9 mouse cellular contexts compared by ENCODE assay signal in the genomic region with DNA sequence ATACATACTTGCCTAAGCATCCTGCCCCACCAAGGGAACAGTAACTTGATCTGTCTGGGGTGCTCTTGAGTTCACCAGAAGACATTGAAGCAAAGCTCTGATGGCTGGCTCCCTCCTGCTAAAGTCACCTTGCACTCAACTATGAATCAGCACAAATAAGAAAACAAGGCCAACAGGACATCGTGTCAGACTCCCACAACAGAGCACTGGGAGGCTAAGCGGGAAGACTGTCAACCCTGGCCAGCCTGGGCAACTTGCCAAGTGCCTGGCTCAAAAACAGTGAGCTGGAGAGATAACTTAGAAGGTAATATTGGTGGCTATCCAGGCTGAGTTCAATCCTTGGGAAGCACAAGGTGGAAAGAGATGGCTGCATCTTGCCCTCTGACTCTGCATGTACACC. TPM values are rescaled to one million over a fixed set of nuclear protein-coding genes. Genes with fewer than 3 reads are reported as not detected.
A peak's percentile ranks its signal among the peaks of the same experiment; 100 is the strongest.
DNase-seq lines count a peak whose midpoint lies in the region; ATAC-seq and TF ChIP-seq lines count a peak whose summit lies in the region.
"Had no signal": no experiment of that assay in that cellular context is flagged by ENCODE, and none has a peak within 500 bp of the region (broad histone marks: within the 10 kb centered on the region; RNA-seq: fewer than 3 reads in every experiment).

No protein-coding gene starts in this region.

- TF ChIP-seq POLR2A in limb, embryonic 14.5 days (IDR thresholded peaks at IDR 0.05; ENCODE audit: borderline replicate concordance, extremely low read depth, insufficient read depth, insufficient read length): no peak

- H3K4me3 ChIP-seq in limb, embryonic 14.5 days (replicated peaks; ENCODE audit: low read length): no peak overlapping the region
- no peak overlapping the region for H3K4me3 ChIP-seq in limb, embryonic 10.5 days
- no peak overlapping the region for H3K4me3 ChIP-seq in heart, embryonic 15.5 days
- H3K4me3 ChIP-seq: lung, embryonic 15.5 days had no signal

- H3K4me1 ChIP-seq in limb, embryonic 14.5 days (ENCODE audit: control insufficient read depth, insufficient read depth, low read length): no peaks in the 10 kb centered on the region
- H3K4me1 ChIP-seq in limb, embryonic 10.5 days: no peaks in the 10 kb centered on the region
- H3K4me1 ChIP-seq in heart, embryonic 15.5 days (replicated peaks): peaks cover 7% of the 10 kb centered on the region
- H3K4me1 ChIP-seq: lung, embryonic 15.5 days had no signal

- peak; percentile 20 for DNase-seq in limb, embryonic 14.5 days (ENCODE audit: low spot score)
- no peak for DNase-seq in limb, embryonic 10.5 days (ENCODE audit: low spot score)
- peak; percentile 74 to 85 for DNase-seq in adrenal gland, adult 18-20 months (ENCODE audit: low spot score in 2 of 2)
- peak; percentile 84 for DNase-seq in ovary, postnatal 36 days (ENCODE audit: low spot score)
- no peak for DNase-seq in thymus, postnatal 36 days

- WGBS in limb, embryonic 14.5 days: 36% methylated on average over 2 of the region's 2 CpGs
- WGBS in limb, embryonic 10.5 days: 72% methylated on average over 2 of the region's 2 CpGs
- 6% methylated on average over 2 of the region's 2 CpGs for WGBS in heart, embryonic 15.5 days

- no peak overlapping the region for H3K4me2 ChIP-seq in limb, embryonic 14.5 days (replicated peaks; ENCODE audit: low read depth, low read length, severe bottlenecking)
- no peak overlapping the region for H3K4me2 ChIP-seq in heart, embryonic 15.5 days
- H3K4me2 ChIP-seq: lung, embryonic 15.5 days had no signal

- no peaks in the 10 kb centered on the region for H3K9me3 ChIP-seq in limb, embryonic 14.5 days (ENCODE audit: control insufficient read depth, low read length)
- H3K9me3 ChIP-seq in limb, embryonic 10.5 days (replicated peaks): no peaks in the 10 kb centered on the region
- no peaks in the 10 kb centered on the region for H3K9me3 ChIP-seq in heart, embryonic 15.5 days (replicated peaks)
- H3K9me3 ChIP-seq: lung, embryonic 15.5 days had no signal

- H3K27me3 ChIP-seq in limb, embryonic 14.5 days (ENCODE audit: control insufficient read depth, insufficient read depth, low read length): no peaks in the 10 kb centered on the region
- no peaks in the 10 kb centered on the region for H3K27me3 ChIP-seq in limb, embryonic 10.5 days (ENCODE audit: low read depth, poor library complexity, severe bottlenecking)
- H3K27me3 ChIP-seq in heart, embryonic 15.5 days: no peaks in the 10 kb centered on the region
- H3K27me3 ChIP-seq: lung, embryonic 15.5 days had no signal

- no peaks in the 10 kb centered on the region for H3K36me3 ChIP-seq in limb, embryonic 14.5 days (ENCODE audit: control insufficient read depth, insufficient read depth, low read length)
- H3K36me3 ChIP-seq in limb, embryonic 10.5 days: no peaks in the 10 kb centered on the region
- H3K36me3 ChIP-seq in heart, embryonic 15.5 days: no peaks in the 10 kb centered on the region
- H3K36me3 ChIP-seq: lung, embryonic 15.5 days had no signal

- H3K27ac ChIP-seq in limb, embryonic 14.5 days (replicated peaks; ENCODE audit: low read depth, low read length): no peak overlapping the region
- H3K27ac ChIP-seq in limb, embryonic 10.5 days: no peak overlapping the region
- H3K27ac ChIP-seq in heart, embryonic 15.5 days: peak overlapping the region; percentile 60
- H3K27ac ChIP-seq: lung, embryonic 15.5 days had no signal

- no peak overlapping the region for H3K9ac ChIP-seq in limb, embryonic 14.5 days (ENCODE audit: low read depth, low read length, severe bottlenecking)
- no peak overlapping the region for H3K9ac ChIP-seq in heart, embryonic 15.5 days
- H3K9ac ChIP-seq: lung, embryonic 15.5 days had no signal

- ATAC-seq in limb, embryonic 14.5 days (ENCODE audit: low FRiP score, low read depth): no peak
- peak; percentile 50; the same call in 1 of the 2 replicates for ATAC-seq in heart, embryonic 15.5 days (replicated peaks; ENCODE audit: insufficient number of reproducible peaks, insufficient read depth, low FRiP score, low read depth)
- no peak for ATAC-seq in megakaryocyte, adult 5-6 weeks (ENCODE audit: poor library complexity, severe bottlenecking)
- no peak for ATAC-seq in cerebellum, adult (ENCODE audit: insufficient number of reproducible peaks, low FRiP score, low TSS enrichment)

RNA-seq across cellular contexts. Expression of a gene that starts 8.7 kb away (rescaled TPM):
- 0.47 and 0.62 TPM in 2 replicates for polyA plus RNA-seq in limb, embryonic 14.5 days (2012; rRNA removed)
- 1.4 and 1.7 TPM in 2 replicates for polyA plus RNA-seq in limb, embryonic 14.5 days (2014; fragmentation: Nextera tagmentation; extraction: Ambion mirVana)
- 0.54 and 0.90 TPM in 2 replicates for polyA plus RNA-seq in limb, embryonic 10.5 days (2016; fragmentation: Nextera tagmentation; extraction: Ambion mirVana)
- 1 to 10 TPM; 3.9 to 5.3 TPM for total RNA-seq in adrenal gland, adult 18-20 months (2021)
- polyA plus RNA-seq in heart, embryonic 15.5 days (2015; fragmentation: Nextera tagmentation; extraction: Ambion mirVana): 1.1 and 1.2 TPM in 2 replicates
- total RNA-seq in megakaryocyte, adult 5-6 weeks (2015): 0.62 TPM in 1 of 2 replicates, not detected in the other
- total RNA-seq in megakaryocyte, adult 5-6 weeks (2017): 0.49 TPM in 1 of 2 replicates, not detected in the other

RNA-seq across cellular contexts. Expression of a gene that starts 8.7 kb away (rescaled TPM):
- 16.2 and 18.3 TPM in 2 replicates for polyA plus RNA-seq in limb, embryonic 14.5 days (2012; rRNA removed)
- polyA plus RNA-seq in limb, embryonic 14.5 days (2014; fragmentation: Nextera tagmentation; extraction: Ambion mirVana): 13.2 and 13.5 TPM in 2 replicates
- 14.6 and 16.1 TPM in 2 replicates for polyA plus RNA-seq in limb, embryonic 10.5 days (2016; fragmentation: Nextera tagmentation; extraction: Ambion mirVana)
- 10 to 100 TPM in 1 of 2 experiments, 1 to 10 TPM in 1; 6.6 to 10.5 TPM for total RNA-seq in adrenal gland, adult 18-20 months (2021)
- 8.6 and 11.0 TPM in 2 replicates for polyA plus RNA-seq in heart, embryonic 15.5 days (2015; fragmentation: Nextera tagmentation; extraction: Ambion mirVana)
- total RNA-seq in megakaryocyte, adult 5-6 weeks (2015): 0.89 and 1.5 TPM in 2 replicates
- total RNA-seq in megakaryocyte, adult 5-6 weeks (2017): 2.8 and 3.0 TPM in 2 replicates

RNA-seq across cellular contexts. Expression of a gene that starts 13.7 kb away (rescaled TPM):
- polyA plus RNA-seq in limb, embryonic 14.5 days (2012; rRNA removed): 109 and 114 TPM in 2 replicates
- 56.5 and 62.0 TPM in 2 replicates for polyA plus RNA-seq in limb, embryonic 14.5 days (2014; fragmentation: Nextera tagmentation; extraction: Ambion mirVana)
- 75.3 and 85.1 TPM in 2 replicates for polyA plus RNA-seq in limb, embryonic 10.5 days (2016; fragmentation: Nextera tagmentation; extraction: Ambion mirVana)
- total RNA-seq in adrenal gland, adult 18-20 months (2021): 10 to 100 TPM; 48.5 to 54.1 TPM
- polyA plus RNA-seq in heart, embryonic 15.5 days (2015; fragmentation: Nextera tagmentation; extraction: Ambion mirVana): 30.5 and 42.0 TPM in 2 replicates
- 45.7 and 53.4 TPM in 2 replicates for total RNA-seq in megakaryocyte, adult 5-6 weeks (2015)
- total RNA-seq in megakaryocyte, adult 5-6 weeks (2017): 41.9 and 46.5 TPM in 2 replicates

RNA-seq across cellular contexts. Expression of a gene that starts 40.1 kb away (rescaled TPM):
- 110 and 137 TPM in 2 replicates for polyA plus RNA-seq in limb, embryonic 14.5 days (2012; rRNA removed)
- 58.9 and 62.7 TPM in 2 replicates for polyA plus RNA-seq in limb, embryonic 14.5 days (2014; fragmentation: Nextera tagmentation; extraction: Ambion mirVana)
- 107 and 116 TPM in 2 replicates for polyA plus RNA-seq in limb, embryonic 10.5 days (2016; fragmentation: Nextera tagmentation; extraction: Ambion mirVana)
- 10 to 100 TPM; 61.8 to 62.5 TPM for total RNA-seq in adrenal gland, adult 18-20 months (2021)
- polyA plus RNA-seq in heart, embryonic 15.5 days (2015; fragmentation: Nextera tagmentation; extraction: Ambion mirVana): 36.1 and 44.9 TPM in 2 replicates
- 55.9 and 63.0 TPM in 2 replicates for total RNA-seq in megakaryocyte, adult 5-6 weeks (2015)
- total RNA-seq in megakaryocyte, adult 5-6 weeks (2017): 5.9 and 21.8 TPM in 2 replicates

RNA-seq across cellular contexts. Expression of a gene that starts 57.5 kb away (rescaled TPM):
- polyA plus RNA-seq in limb, embryonic 14.5 days (2012; rRNA removed): 46.5 and 75.0 TPM in 2 replicates
- 16.2 and 16.3 TPM in 2 replicates for polyA plus RNA-seq in limb, embryonic 14.5 days (2014; fragmentation: Nextera tagmentation; extraction: Ambion mirVana)
- 30.5 and 31.0 TPM in 2 replicates for polyA plus RNA-seq in limb, embryonic 10.5 days (2016; fragmentation: Nextera tagmentation; extraction: Ambion mirVana)
- 10 to 100 TPM; 39.9 to 41.5 TPM for total RNA-seq in adrenal gland, adult 18-20 months (2021)
- polyA plus RNA-seq in heart, embryonic 15.5 days (2015; fragmentation: Nextera tagmentation; extraction: Ambion mirVana): 12.7 and 18.6 TPM in 2 replicates
- total RNA-seq in megakaryocyte, adult 5-6 weeks (2015): 50.7 and 54.0 TPM in 2 replicates
- 45.7 and 49.9 TPM in 2 replicates for total RNA-seq in megakaryocyte, adult 5-6 weeks (2017)

Comparison
In these comparisons a context has a peak if more than half of its experiments do, and no peak if none do; other contexts are left out.
1. DNase-seq: peak in limb, embryonic 14.5 days (single experiment), adrenal gland, adult 18-20 months (2 of 2) and ovary, postnatal 36 days (single experiment); none in limb, embryonic 10.5 days (single experiment) and thymus, postnatal 36 days (0 of 2).